In the genomic region with DNA sequence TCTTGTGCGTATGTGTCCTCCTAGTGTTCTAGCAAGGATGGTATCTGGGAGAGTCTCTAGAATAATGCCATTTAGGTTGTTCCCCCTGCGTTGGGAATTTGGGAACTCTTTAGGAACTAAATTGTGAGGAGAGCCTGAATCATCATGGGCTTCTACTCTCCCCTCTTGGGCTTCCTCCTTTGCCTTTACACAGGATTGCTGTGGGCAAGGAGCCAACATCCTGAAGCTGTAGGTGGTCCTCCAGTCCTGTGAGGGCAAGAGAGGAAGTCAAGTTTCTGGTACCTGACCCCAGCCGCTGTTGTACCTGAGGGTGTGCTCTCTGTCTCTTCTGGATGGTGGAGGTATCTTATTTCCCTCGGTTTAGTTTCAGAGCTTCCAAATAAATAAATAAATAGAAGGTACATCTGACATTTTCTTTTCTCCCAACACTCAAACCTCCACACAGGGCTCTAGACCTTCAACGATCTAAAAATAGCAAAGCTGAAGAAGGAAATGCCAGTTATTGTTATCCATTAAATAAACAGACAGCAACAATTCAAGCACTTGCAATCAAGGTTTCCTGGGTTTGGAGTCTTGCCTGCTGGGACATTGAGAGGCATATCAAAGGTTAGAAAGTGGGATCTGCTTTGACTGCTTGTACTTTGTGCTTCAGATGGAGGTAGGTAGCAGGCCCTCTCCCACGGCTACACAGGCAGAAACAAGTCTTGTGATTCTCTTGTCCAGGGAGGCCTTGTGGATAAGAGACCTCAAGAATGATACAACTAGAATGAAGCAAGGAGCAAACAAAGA, we compare ENCODE assay signal across 17 mouse cellular contexts. TPM values are rescaled to one million over a fixed set of nuclear protein-coding genes. Genes with fewer than 3 reads are reported as not detected.
A peak's percentile ranks its signal among the peaks of the same experiment; 100 is the strongest.
DNase-seq lines count a peak whose midpoint lies in the region; ATAC-seq and TF ChIP-seq lines count a peak whose summit lies in the region.
"Had no signal": no experiment of that assay in that cellular context is flagged by ENCODE, and none has a peak within 500 bp of the region (broad histone marks: within the 10 kb centered on the region; RNA-seq: fewer than 3 reads in every experiment).

No protein-coding gene starts in this region.

- H3K4me1 ChIP-seq in kidney, postnatal 0 days (replicated peaks; ENCODE audit: insufficient read depth, low read length): no peaks in the 10 kb centered on the region
- peaks cover 8% of the 10 kb centered on the region for H3K4me1 ChIP-seq in kidney, embryonic 16.5 days (ENCODE audit: insufficient read depth, low read length)
- H3K4me1 ChIP-seq: forebrain, embryonic 12.5 days; hindbrain, embryonic 13.5 days; neural tube, embryonic 12.5 days had no signal

- no peak for ATAC-seq in kidney, postnatal 0 days (replicated peaks; ENCODE audit: low FRiP score, low read depth)
- ATAC-seq in kidney, embryonic 16.5 days (ENCODE audit: low FRiP score, low TSS enrichment): no peak
- ATAC-seq: midbrain, embryonic 16.5 days had no signal

- no peaks in the 10 kb centered on the region for H3K27me3 ChIP-seq in kidney, postnatal 0 days (ENCODE audit: insufficient read depth, low read length)
- no peaks in the 10 kb centered on the region for H3K27me3 ChIP-seq in kidney, embryonic 16.5 days (ENCODE audit: insufficient read depth, low read length)
- H3K27me3 ChIP-seq: forebrain, embryonic 12.5 days; hindbrain, embryonic 13.5 days; neural tube, embryonic 12.5 days had no signal

- WGBS in kidney, postnatal 0 days: 59% methylated on average over 6 of the region's 6 CpGs
- WGBS in kidney, embryonic 16.5 days: 69% methylated on average over 6 of the region's 6 CpGs

- intact Hi-C loops in gastrocnemius, adult 2 months (cut with DNase I): no loop called here
- intact Hi-C loops in left cerebral cortex, postnatal 4 days (cut with DNase I): no loop called here

- peak overlapping the region; percentile 13 for H3K27ac ChIP-seq in gastrocnemius, adult 2 months
- H3K27ac ChIP-seq in kidney, postnatal 0 days: peak overlapping the region; percentile 33; the same call in 1 of the 2 replicates
- H3K27ac ChIP-seq in kidney, embryonic 16.5 days (ENCODE audit: low read length): no peak overlapping the region
- H3K27ac ChIP-seq: forebrain, embryonic 12.5 days; heart, embryonic 13.5 days; hindbrain, embryonic 13.5 days; left cerebral cortex, adult 2 months; neural tube, embryonic 12.5 days had no signal

- no peaks in the 10 kb centered on the region for H3K36me3 ChIP-seq in kidney, postnatal 0 days (ENCODE audit: insufficient read depth, low read length)
- H3K36me3 ChIP-seq in kidney, embryonic 16.5 days (ENCODE audit: insufficient read depth, low read length): no peaks in the 10 kb centered on the region
- H3K36me3 ChIP-seq: forebrain, embryonic 12.5 days; heart, embryonic 13.5 days; hindbrain, embryonic 13.5 days; neural tube, embryonic 12.5 days had no signal

- DNase-seq in gastrocnemius, adult 2 months: no peak
- no peak for DNase-seq in gastrocnemius, postnatal 25 days
- DNase-seq in kidney, postnatal 0 days (ENCODE audit: low spot score): no peak
- DNase-seq in kidney, postnatal 10 days: peak; percentile 43
- peak; percentile 70 for DNase-seq in lung, postnatal 36 days
- no peak for DNase-seq in left cerebral cortex, postnatal 4 days
- no peak for DNase-seq in frontal cortex, postnatal 14 days (ENCODE audit: low spot score in 2 of 2)
- DNase-seq: cerebellum, adult 2 months; gastrocnemius, postnatal 10 days had no signal

- no peak overlapping the region for H3K4me3 ChIP-seq in gastrocnemius, adult 2 months
- H3K4me3 ChIP-seq in kidney, postnatal 0 days (replicated peaks; ENCODE audit: low read depth, low read length): no peak overlapping the region
- no peak overlapping the region for H3K4me3 ChIP-seq in kidney, embryonic 16.5 days (ENCODE audit: low read length)
- H3K4me3 ChIP-seq: forebrain, embryonic 12.5 days; heart, embryonic 13.5 days; hindbrain, embryonic 13.5 days; left cerebral cortex, adult 2 months; neural tube, embryonic 12.5 days had no signal

- H3K9me3 ChIP-seq in kidney, postnatal 0 days (replicated peaks; ENCODE audit: low read length): no peaks in the 10 kb centered on the region
- H3K9me3 ChIP-seq in kidney, embryonic 16.5 days (ENCODE audit: low read length): no peaks in the 10 kb centered on the region
- H3K9me3 ChIP-seq: forebrain, embryonic 12.5 days; heart, embryonic 13.5 days; hindbrain, embryonic 13.5 days; neural tube, embryonic 12.5 days had no signal

- TF ChIP-seq CTCF in gastrocnemius, adult 2 months (IDR thresholded peaks at IDR 0.05): no peak
- no peak for TF ChIP-seq CTCF in kidney, postnatal 0 days (IDR thresholded peaks at IDR 0.05; ENCODE audit: low read depth)

- H3K4me2 ChIP-seq in kidney, postnatal 0 days (ENCODE audit: low read length): no peak overlapping the region
- H3K4me2 ChIP-seq in kidney, embryonic 16.5 days (replicated peaks; ENCODE audit: low read depth, low read length): no peak overlapping the region
- H3K4me2 ChIP-seq: forebrain, embryonic 12.5 days; heart, embryonic 13.5 days; hindbrain, embryonic 13.5 days; liver, embryonic 11.5 days; neural tube, embryonic 12.5 days had no signal

- H3K9ac ChIP-seq in kidney, postnatal 0 days (ENCODE audit: low read depth, low read length): no peak overlapping the region
- H3K9ac ChIP-seq in kidney, embryonic 16.5 days (replicated peaks; ENCODE audit: low read length): no peak overlapping the region
- H3K9ac ChIP-seq: forebrain, embryonic 12.5 days; heart, embryonic 13.5 days; hindbrain, embryonic 13.5 days; neural tube, embryonic 12.5 days had no signal

RNA-seq across cellular contexts. Expression of gene Rai14, which starts 24.1 kb away (rescaled TPM):
- 1 to 10 TPM; 3.6 to 4.0 TPM for total RNA-seq in gastrocnemius, adult 2 months (2021)
- total RNA-seq in gastrocnemius, postnatal 25 days (2021): 1 to 10 TPM; 2.6 to 3.5 TPM
- polyA plus RNA-seq in kidney, postnatal 0 days (2015; fragmentation: Nextera tagmentation; extraction: Ambion mirVana): 38.5 and 42.4 TPM in 2 replicates
- 60.6 and 69.6 TPM in 2 replicates for polyA plus RNA-seq in kidney, embryonic 16.5 days (2015; fragmentation: Nextera tagmentation; extraction: Ambion mirVana)
- total RNA-seq in left cerebral cortex, postnatal 4 days (2021): 10 to 100 TPM; 16.6 to 19.4 TPM

Comparison
In these comparisons a context has a peak if more than half of its experiments do, and no peak if none do; other contexts are left out.
1. DNase-seq: peak in kidney, postnatal 10 days (single experiment) and lung, postnatal 36 days (single experiment); none in gastrocnemius, adult 2 months (single experiment), gastrocnemius, postnatal 25 days (single experiment), kidney, postnatal 0 days (single experiment), left cerebral cortex, postnatal 4 days (single experiment) and frontal cortex, postnatal 14 days (0 of 2).